Mouse (Mus musculus): ENCODE data around the gene Ppp2r3c. TPM values are rescaled to one million over a fixed set of nuclear protein-coding genes. Genes with fewer than 3 reads are reported as not detected.
A peak's percentile ranks its signal among the peaks of the same experiment; 100 is the strongest.
"Not testable (repeated sequence)": the region's sequence is repeated elsewhere in the genome, so short reads cannot be mapped to it uniquely, and the experiment has no call there.

Ppp2r3c gene
- total RNA-seq, 1 experiment, result 11.7 TPM

DNA sequence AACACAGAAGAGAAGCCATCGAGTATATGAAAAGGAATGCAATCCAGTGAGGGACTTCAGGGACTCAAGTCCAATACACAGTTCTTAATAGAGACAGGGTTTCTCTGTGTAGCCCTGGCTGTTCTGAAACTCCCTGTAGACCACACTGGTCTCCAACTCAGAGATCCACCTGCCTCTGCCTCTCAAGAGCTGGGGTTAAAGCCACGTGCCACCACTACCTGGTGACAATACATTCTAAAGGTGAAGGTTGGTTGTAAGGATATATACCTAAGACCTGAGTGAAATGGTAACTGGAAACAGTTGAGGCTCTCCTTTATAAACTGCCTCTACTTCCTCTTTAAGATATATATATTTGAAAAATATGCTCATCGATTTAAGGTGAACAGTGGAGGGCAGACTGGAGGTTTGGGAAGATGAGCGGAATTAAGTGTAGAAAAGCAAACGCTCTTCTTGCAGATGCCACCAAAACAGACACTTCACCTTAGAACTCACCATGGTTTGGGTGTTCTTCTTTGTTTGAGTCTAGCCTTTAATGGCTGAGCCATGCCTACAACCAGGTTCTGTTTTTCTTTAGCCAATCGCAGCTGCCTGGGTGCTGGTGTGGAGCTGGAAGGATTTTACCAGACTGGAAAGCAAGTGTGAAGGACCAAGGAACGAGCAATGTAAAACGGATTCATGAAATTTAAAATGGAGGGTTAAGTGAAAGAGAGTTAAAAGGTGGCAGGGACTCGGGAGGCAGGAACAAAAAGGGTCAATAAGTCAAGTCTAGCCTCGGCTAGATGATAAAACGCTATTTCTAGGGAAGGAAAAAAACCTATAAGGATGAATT, 1.1 kb downstream of the Ppp2r3c start:
- H3K27ac ChIP-seq (ENCODE audit: insufficient read depth, low read depth, low read length, poor library complexity, severe bottlenecking), result peak overlapping the region; percentile 17; the same call in 1 of the 2 replicates
- TF ChIP-seq MAFK (IDR thresholded peaks at IDR 0.05; ENCODE audit: insufficient read depth, low read depth, low read length), result no peak
- no peak for TF ChIP-seq CHD2 (IDR thresholded peaks at IDR 0.05; ENCODE audit: low read depth, low read length)
- TF ChIP-seq HCFC1 (IDR thresholded peaks at IDR 0.05; ENCODE audit: borderline replicate concordance, insufficient read depth, low read length), result no peak
- no peak for TF ChIP-seq ZC3H11A (IDR thresholded peaks at IDR 0.05; ENCODE audit: borderline replicate concordance, low read depth, low read length)
- no peak for TF ChIP-seq ZNF384 (IDR thresholded peaks at IDR 0.05; ENCODE audit: low read depth, low read length)
- no peak for DNase-seq (ENCODE audit: low read depth, low spot score)
- in situ Hi-C loops (cut with MboI; ENCODE audit: low sequenced_read_pairs in 2 of 2, unreplicated experiment in 2 of 2), result no loop called here
- peaks cover 0 to 12% of the 10 kb centered on the region in 2 experiments; a peak in 2 of 4 replicates for H3K4me1 ChIP-seq (ENCODE audit: control insufficient read depth in 2 of 2, insufficient read depth in 2 of 2, low read length in 2 of 2, poor library complexity in 1 of 2)
- H3K36me3 ChIP-seq (ENCODE audit: control insufficient read depth, insufficient read depth, low read length, poor library complexity, severe bottlenecking), result peaks cover 7% of the 10 kb centered on the region
- no peaks in the 10 kb centered on the region for H3K9me3 ChIP-seq (ENCODE audit: control insufficient read depth, insufficient read depth, low read depth, low read length)
- H3K9ac ChIP-seq (ENCODE audit: insufficient read depth, low read depth, low read length, poor library complexity, severe bottlenecking), result peak overlapping the region; percentile 91
- H3K4me3 ChIP-seq (ENCODE audit: insufficient read depth in 1 of 2, low read depth in 1 of 2, low read length in 2 of 2, poor library complexity in 1 of 2, severe bottlenecking in 1 of 2), result peak overlapping the region; percentile 86 to 87

- Histone ChIP-seq H3K9ac (ENCODE audit: insufficient read depth, low read depth, low read length, poor library complexity, severe bottlenecking) (peak overlapping the region; percentile 54; the same call in 1 of the 2 replicates), H3K4me3 (ENCODE audit: insufficient read depth in 1 of 2, low read depth in 1 of 2, low read length in 2 of 2, poor library complexity in 1 of 2, severe bottlenecking in 1 of 2) (peak overlapping the region in 1 of 2 experiments; percentile 86; a peak in 1 of 4 replicates), H3K9me3 (ENCODE audit: control insufficient read depth, insufficient read depth, low read depth, low read length) (no peaks in the 10 kb centered on the region), H3K4me1 (ENCODE audit: control insufficient read depth in 2 of 2, insufficient read depth in 2 of 2, low read length in 2 of 2, poor library complexity in 1 of 2) (peaks cover 0 to 12% of the 10 kb centered on the region in 2 experiments; a peak in 2 of 4 replicates), H3K36me3 (ENCODE audit: control insufficient read depth, insufficient read depth, low read length, poor library complexity, severe bottlenecking) (peaks cover 5% of the 10 kb centered on the region), H3K27ac (ENCODE audit: insufficient read depth, low read depth, low read length, poor library complexity, severe bottlenecking) (no peak overlapping the region; the same call in 1 of the 2 replicates)
- no peak for TF ChIP-seq MAFK (IDR thresholded peaks at IDR 0.05; ENCODE audit: insufficient read depth, low read depth, low read length)
- TF ChIP-seq ZNF384 (IDR thresholded peaks at IDR 0.05; ENCODE audit: low read depth, low read length), result no peak
- TF ChIP-seq HCFC1 (IDR thresholded peaks at IDR 0.05; ENCODE audit: borderline replicate concordance, insufficient read depth, low read length), result no peak
- no peak for TF ChIP-seq CHD2 (IDR thresholded peaks at IDR 0.05; ENCODE audit: low read depth, low read length)
- no peak for TF ChIP-seq ZC3H11A (IDR thresholded peaks at IDR 0.05; ENCODE audit: borderline replicate concordance, low read depth, low read length)
- in situ Hi-C loops (cut with MboI; ENCODE audit: low sequenced_read_pairs in 2 of 2, unreplicated experiment in 2 of 2), result no loop called here
- no peak for DNase-seq (ENCODE audit: low read depth, low spot score)
Measured at GRCm38 (mm10) chr12:55300820-55301351, 1.9 kb downstream of the Ppp2r3c start.

DNA sequence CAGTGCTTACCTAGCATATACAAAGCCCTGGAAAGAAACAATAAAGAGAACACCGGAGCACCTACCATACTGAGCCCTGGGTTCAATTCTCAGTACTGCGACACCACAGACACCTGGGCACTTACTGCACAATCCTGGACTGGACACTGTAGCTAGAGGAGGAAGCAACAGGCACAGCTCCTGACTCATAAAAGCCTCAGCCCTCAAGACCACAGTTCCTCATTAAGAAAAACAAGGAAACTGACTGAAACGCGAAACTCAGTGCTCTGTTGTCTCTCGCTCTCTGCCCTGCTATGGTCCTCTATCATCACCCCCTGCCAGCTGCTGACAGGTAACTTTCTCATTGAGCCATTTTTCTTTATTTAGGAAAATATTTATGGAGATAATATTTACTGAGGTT, 3.5 kb downstream of the Ppp2r3c start, which contains the start of gene 1110008L16Rik:
TSS of gene 1110008L16Rik (plus strand) at position 242 of the 400 bp plus-strand sequence.
- Histone ChIP-seq H3K9me3 (ENCODE audit: control insufficient read depth, insufficient read depth, low read depth, low read length) (no peaks in the 10 kb centered on the region), H3K4me3 (ENCODE audit: insufficient read depth in 1 of 2, low read depth in 1 of 2, low read length in 2 of 2, poor library complexity in 1 of 2, severe bottlenecking in 1 of 2) (no peak within 1 kb of the TSS), H3K4me1 (ENCODE audit: control insufficient read depth in 2 of 2, insufficient read depth in 2 of 2, low read length in 2 of 2, poor library complexity in 1 of 2) (peaks cover 0 to 12% of the 10 kb centered on the region in 2 experiments; a peak in 2 of 4 replicates), H3K9ac (ENCODE audit: insufficient read depth, low read depth, low read length, poor library complexity, severe bottlenecking) (no peak within 1 kb of the TSS), H3K36me3 (ENCODE audit: control insufficient read depth, insufficient read depth, low read length, poor library complexity, severe bottlenecking) (peaks cover 7% of the 10 kb centered on the region), H3K27ac (ENCODE audit: insufficient read depth, low read depth, low read length, poor library complexity, severe bottlenecking) (no peak within 1 kb of the TSS)
- in situ Hi-C loops (cut with MboI; ENCODE audit: low sequenced_read_pairs in 2 of 2, unreplicated experiment in 2 of 2), result no loop called here
- no peak for DNase-seq (ENCODE audit: low read depth, low spot score)
- TF ChIP-seq CHD2 (IDR thresholded peaks at IDR 0.05; ENCODE audit: low read depth, low read length), result no peak
- TF ChIP-seq ZC3H11A (IDR thresholded peaks at IDR 0.05; ENCODE audit: borderline replicate concordance, low read depth, low read length), result no peak
- TF ChIP-seq ZNF384 (IDR thresholded peaks at IDR 0.05; ENCODE audit: low read depth, low read length), result no peak
- no peak for TF ChIP-seq MAFK (IDR thresholded peaks at IDR 0.05; ENCODE audit: insufficient read depth, low read depth, low read length)
- TF ChIP-seq HCFC1 (IDR thresholded peaks at IDR 0.05; ENCODE audit: borderline replicate concordance, insufficient read depth, low read length), result no peak

DNA sequence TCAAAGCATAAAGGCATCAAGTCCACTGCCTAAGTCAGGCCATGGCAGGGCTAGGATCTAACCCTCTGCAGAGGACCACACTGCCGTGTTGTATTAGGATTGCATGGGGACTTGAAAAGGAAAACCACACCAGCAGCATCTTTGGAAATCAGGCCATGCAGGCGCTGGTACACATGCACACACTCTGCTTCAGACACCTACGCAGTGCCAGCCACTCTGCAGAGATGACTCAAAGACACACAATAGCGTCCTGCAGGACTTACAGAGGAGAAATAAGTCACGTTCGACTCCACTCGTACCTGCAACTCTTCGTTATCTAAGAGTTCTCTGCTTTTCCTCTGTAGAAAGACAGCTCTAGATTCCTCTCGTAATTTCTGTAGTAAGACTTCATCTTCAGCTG, 4.7 kb downstream of the Ppp2r3c start:
- DNase-seq (ENCODE audit: low read depth, low spot score), result no peak
- no peaks in the 10 kb centered on the region for H3K9me3 ChIP-seq (ENCODE audit: control insufficient read depth, insufficient read depth, low read depth, low read length)
- no peak overlapping the region for H3K4me3 ChIP-seq (ENCODE audit: insufficient read depth in 1 of 2, low read depth in 1 of 2, low read length in 2 of 2, poor library complexity in 1 of 2, severe bottlenecking in 1 of 2)
- H3K27ac ChIP-seq (ENCODE audit: insufficient read depth, low read depth, low read length, poor library complexity, severe bottlenecking), result no peak overlapping the region
- TF ChIP-seq ZC3H11A (IDR thresholded peaks at IDR 0.05; ENCODE audit: borderline replicate concordance, low read depth, low read length) (no peak), HCFC1 (IDR thresholded peaks at IDR 0.05; ENCODE audit: borderline replicate concordance, insufficient read depth, low read length) (no peak), ZNF384 (IDR thresholded peaks at IDR 0.05; ENCODE audit: low read depth, low read length) (no peak), MAFK (IDR thresholded peaks at IDR 0.05; ENCODE audit: insufficient read depth, low read depth, low read length) (no peak), CHD2 (IDR thresholded peaks at IDR 0.05; ENCODE audit: low read depth, low read length) (no peak)
- H3K9ac ChIP-seq (ENCODE audit: insufficient read depth, low read depth, low read length, poor library complexity, severe bottlenecking), result no peak overlapping the region
- H3K36me3 ChIP-seq (ENCODE audit: control insufficient read depth, insufficient read depth, low read length, poor library complexity, severe bottlenecking), result peaks cover 11% of the 10 kb centered on the region
- in situ Hi-C loops (cut with MboI; ENCODE audit: low sequenced_read_pairs in 2 of 2, unreplicated experiment in 2 of 2), result no loop called here
- H3K4me1 ChIP-seq (ENCODE audit: control insufficient read depth in 2 of 2, insufficient read depth in 2 of 2, low read length in 2 of 2, poor library complexity in 1 of 2), result peaks cover 0 to 9% of the 10 kb centered on the region in 2 experiments; a peak in 2 of 4 replicates

DNA sequence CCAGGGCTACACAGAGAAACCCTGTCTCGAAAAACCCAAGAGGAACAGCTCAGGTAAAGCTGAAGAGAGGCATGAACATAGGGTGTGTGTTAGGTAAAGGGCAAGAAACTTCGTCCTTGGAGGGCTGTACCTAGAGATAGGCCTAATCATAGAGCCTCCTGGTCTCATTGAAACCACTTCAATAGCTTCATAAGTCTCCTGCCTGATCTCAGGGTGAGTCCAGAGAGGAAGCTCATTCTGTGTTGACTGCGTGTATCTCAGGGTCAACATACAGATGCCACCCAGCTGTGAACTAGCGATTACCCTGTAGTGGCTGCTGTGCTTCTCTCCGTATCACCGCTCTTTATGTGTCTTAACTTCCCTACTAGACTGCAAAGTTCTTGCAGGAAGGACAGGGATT, 25.2 kb downstream of the Ppp2r3c start:
- H3K36me3 ChIP-seq (ENCODE audit: control insufficient read depth, insufficient read depth, low read length, poor library complexity, severe bottlenecking); H3K27ac ChIP-seq (ENCODE audit: insufficient read depth, low read depth, low read length, poor library complexity, severe bottlenecking); DNase-seq (ENCODE audit: low read depth, low spot score); H3K4me1 ChIP-seq (ENCODE audit: control insufficient read depth in 2 of 2, insufficient read depth in 2 of 2, low read length in 2 of 2, poor library complexity in 1 of 2); H3K9me3 ChIP-seq (ENCODE audit: control insufficient read depth, insufficient read depth, low read depth, low read length); H3K9ac ChIP-seq (ENCODE audit: insufficient read depth, low read depth, low read length, poor library complexity, severe bottlenecking); in situ Hi-C loops (cut with MboI; ENCODE audit: low sequenced_read_pairs in 2 of 2, unreplicated experiment in 2 of 2); H3K4me3 ChIP-seq (ENCODE audit: insufficient read depth in 1 of 2, low read depth in 1 of 2, low read length in 2 of 2, poor library complexity in 1 of 2, severe bottlenecking in 1 of 2): not testable (repeated sequence)
